Mouse (Mus musculus) heart, postnatal 14 days (tissue): ENCODE measurements at regions not wholly inside any gene's neighbourhood (a gene's known extent, or its start where the extent isn't known, plus 50 kb on each side); places are given as distances from the start of the nearest gene placed in this dataset.

Experiments used
- DNase-seq, 2 experiments: peaks; one replicate each; pipeline ENCODE4 v3.0.0; 2021 to 2022
- intact Hi-C: fragments of 180-260 bp; cut with DNase I; formaldehyde crosslinking; loops from one replicate; pipeline ENCODE4 v1.15.1; 2025

- intact Hi-C loops = no loop called here
- no peak for DNase-seq
Measured at GRCm38 (mm10) chr9:49961965-49962364, 163.2 kb upstream of the Ncam1 start.

DNA sequence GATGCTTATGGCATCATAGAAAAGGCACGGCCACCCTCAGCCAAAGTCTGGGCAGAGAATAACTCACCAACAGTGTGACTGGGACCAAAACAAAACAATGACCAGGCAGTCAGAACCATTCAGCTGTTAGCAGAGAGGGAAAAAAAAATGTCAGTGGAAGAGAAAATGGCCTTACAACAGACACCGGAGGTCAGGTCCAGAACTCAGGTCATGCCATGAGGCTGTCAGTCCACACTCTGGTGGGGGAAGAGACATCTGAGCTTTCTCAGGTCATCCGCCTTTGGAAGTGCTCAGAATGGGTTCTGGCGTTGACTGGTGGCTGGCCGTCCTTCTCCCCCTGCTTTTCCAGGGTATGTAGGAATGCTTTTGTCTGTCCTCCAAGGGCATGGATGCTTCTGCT lies 162.6 kb upstream of the Ncam1 start:
- DNase-seq = no peak
- intact Hi-C loops = no loop called here

- no peak for DNase-seq
- intact Hi-C loops = no loop called here
Measured at GRCm38 (mm10) chr9:49959987-49960386, 161.3 kb upstream of the Ncam1 start.

DNA sequence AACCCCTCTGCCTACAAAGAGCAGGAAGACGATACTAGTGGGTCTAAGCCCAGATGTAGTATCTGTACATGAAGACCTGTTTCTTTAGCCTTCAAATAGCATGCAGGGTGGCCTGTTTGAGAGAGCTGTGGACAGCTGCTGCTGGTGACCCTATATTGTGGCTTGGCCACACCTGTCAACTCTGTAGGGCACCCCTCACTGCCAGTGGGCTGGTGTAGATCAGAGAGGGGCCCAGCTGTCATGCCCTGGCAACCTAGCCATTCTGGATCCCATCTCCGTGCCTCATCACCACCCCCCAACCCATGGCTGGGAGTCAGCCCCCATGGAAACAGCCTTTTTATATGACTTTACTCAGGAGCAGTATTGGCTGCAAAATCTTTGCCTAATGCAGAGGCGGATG lies 160.2 kb upstream of the Ncam1 start:
- DNase-seq = no peak
- intact Hi-C loops = no loop called here

- DNase-seq = no peak
- intact Hi-C loops = no loop called here
Measured at GRCm38 (mm10) chr9:49954601-49955000, 155.9 kb upstream of the Ncam1 start.

GRCm38 (mm10) chr9:49950321-49950720 lies 151.6 kb upstream of the Ncam1 start:
- intact Hi-C loops = no loop called here
- DNase-seq = no peak

DNA sequence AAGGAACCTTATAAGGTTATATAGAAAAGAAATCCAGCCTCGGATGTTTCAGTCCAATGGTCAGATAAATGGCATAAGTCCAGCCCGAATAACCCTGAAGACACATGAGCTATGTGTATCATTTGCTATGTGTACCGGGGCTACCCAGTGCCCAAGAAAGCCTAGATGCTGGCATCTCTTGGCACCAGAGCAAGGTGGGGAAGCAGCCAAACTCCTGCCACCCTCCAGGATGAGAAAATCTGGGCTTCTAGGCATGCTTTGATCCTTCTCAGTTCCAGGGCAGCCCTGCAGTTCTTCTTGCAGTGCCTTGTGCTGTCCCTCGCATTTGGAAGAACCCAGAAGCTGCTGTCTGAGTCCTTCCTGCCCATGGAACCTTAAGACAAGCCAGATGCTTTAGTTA lies 149.8 kb upstream of the Ncam1 start:
- DNase-seq = no peak
- intact Hi-C loops = no loop called here

DNA sequence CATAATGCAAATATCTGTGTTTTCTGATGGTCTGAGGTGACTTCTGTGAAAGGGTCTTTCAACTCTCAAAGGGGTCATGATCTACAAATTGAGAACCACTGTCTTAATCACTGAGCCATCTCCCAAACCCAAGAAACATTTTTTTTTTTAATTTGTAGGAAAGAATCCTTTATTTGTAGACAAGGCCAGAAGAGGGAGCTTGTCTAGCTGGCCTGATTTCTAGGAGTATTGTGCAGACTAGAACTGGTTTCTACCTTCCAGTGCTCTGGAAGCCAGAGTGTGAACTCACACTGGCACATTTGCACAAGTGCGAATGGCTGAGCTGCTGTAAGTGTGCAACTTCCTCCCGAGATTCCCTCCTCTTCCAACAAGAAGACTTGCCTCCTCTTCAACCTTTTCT lies 148.1 kb upstream of the Ncam1 start:
- no peak for DNase-seq
- intact Hi-C loops = no loop called here

GRCm38 (mm10) chr9:49935555-49936376 lies 137.0 kb upstream of the Ncam1 start:
- intact Hi-C loops = no loop called here

DNA sequence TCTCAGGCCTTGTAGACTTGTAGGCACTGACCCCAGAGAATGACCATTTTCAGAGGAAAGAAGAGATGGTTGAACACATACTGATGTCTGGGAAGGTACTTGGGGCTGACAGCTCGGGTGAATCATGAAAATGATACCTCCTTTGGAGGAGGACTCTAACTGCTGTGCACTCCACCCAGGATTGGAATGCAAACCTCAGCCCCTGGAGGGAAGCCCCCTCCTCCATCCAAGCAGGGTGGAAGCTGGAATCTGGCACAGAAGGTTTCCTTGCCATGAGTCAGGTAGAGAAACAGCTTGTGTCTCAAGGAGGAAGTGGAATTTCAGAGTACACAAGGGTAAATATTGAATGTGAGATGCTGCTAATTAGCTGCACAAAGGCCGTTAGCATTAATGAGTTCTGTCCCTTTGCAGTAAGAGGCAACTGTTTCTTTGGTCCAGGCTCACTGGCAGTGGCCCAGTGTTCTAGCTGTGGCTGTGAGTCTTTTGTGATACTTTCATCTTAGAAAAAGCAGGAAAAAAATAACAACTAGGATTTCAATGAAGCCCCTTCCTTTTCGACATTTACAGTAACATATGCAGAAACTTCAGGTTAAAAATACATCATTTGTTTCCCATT lies 129.4 kb upstream of the Ncam1 start:
- intact Hi-C loops = no loop called here
- DNase-seq = no peak

More at GRCm38 (mm10) chr9:49935555-49936376, 137.0 kb upstream of the Ncam1 start:
- DNase-seq = no peak

DNA sequence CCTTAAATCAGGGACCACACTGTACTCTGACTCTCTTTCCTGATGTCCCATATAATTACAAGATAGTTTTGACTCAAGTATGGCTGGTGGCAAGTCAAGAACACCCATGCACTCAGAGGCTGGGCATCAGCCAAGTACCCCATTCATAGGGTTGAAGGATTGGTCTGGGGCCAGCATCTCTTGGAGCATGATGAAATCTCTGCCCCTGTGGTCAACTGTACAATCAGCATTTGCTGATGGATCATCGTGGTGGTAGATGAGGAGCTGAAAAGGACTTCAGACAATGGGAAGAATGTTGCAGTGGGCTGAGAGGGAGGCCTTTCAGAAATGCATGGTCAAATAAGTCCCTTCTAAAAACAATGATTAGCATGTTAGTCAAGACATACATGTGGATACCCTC lies 128.6 kb upstream of the Ncam1 start:
- intact Hi-C loops = no loop called here
- DNase-seq = no peak

DNA sequence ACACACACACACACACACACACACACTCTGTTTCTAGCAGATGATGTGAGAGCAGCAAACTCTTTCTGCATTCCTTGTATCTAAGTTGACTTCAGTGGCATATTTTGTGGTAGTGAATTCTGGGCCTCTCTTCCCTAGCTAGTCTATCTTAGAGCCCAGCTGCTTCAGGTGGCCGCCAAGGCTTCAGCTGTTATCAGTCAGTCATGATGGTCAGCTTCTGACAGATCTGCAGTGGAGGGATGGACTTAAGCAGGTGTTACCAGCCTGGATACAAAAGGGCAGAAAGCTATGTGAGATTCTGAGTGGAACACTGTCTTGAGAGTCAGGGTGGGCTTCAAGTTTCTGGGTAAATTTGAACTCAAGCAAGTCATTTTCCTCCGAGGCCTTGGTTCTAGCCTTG lies 127.1 kb upstream of the Ncam1 start:
- intact Hi-C loops = no loop called here
- DNase-seq = no peak

- intact Hi-C loops = no loop called here
- peak; percentile 14 to 27 for DNase-seq
Measured at GRCm38 (mm10) chr9:49923981-49924501, 125.3 kb upstream of the Ncam1 start.

DNA sequence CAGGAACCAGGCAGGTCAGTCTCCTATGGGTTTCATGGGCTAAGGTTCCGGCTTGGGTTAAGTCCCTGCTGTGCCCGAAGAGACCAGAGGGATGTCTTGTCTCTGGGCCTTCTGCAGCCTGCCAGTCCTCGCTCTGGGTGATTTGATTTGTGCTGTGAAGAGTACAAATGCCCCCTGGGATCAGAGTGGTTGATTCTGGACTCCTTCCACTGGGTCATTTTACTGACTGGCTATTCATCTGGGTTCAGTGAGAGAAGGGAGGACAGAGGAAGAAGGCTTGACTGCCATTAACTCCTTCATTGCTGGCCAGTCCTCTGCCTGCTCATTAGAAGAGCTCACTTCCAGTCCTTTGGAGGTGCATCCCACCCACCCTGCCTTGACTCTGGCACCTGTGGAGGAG lies 124.0 kb upstream of the Ncam1 start:
- intact Hi-C loops = no loop called here

DNA sequence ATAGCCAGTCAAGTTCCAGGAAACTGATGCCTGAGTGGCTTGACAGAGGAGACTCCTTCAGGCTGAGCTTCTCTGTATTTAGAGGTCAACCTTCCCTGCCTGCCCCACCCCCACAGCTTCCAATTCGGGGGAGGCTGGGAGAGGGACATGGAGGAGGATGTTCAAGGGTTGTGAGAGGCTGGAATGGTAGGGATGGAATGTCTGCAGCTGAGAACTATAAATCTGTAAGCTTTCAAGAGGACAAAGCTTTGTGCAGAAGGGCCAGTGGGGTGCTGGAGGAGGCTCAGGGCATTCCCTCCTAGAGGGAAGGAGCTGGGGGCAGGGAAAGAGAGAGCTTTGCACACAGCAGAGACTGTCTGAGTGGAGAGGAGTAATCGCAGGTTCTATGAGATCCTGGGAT lies 123.4 kb upstream of the Ncam1 start:
- intact Hi-C loops = no loop called here
- no peak for DNase-seq

More for the DNA sequence above, 124.0 kb upstream of the Ncam1 start:
- no peak for DNase-seq

- intact Hi-C loops = no loop called here
Measured at GRCm38 (mm10) chr9:49921306-49921705, 122.6 kb upstream of the Ncam1 start.

GRCm38 (mm10) chr9:49915046-49915719 lies 116.5 kb upstream of the Ncam1 start:
- intact Hi-C loops = no loop called here
- DNase-seq = no peak

More at GRCm38 (mm10) chr9:49921306-49921705, 122.6 kb upstream of the Ncam1 start:
- DNase-seq = no peak

- no peak for DNase-seq
- intact Hi-C loops = no loop called here
Measured at GRCm38 (mm10) chr9:49913677-49914076, 115.0 kb upstream of the Ncam1 start.

- DNase-seq = no peak
- intact Hi-C loops = no loop called here
Measured at GRCm38 (mm10) chr9:49912306-49912705, 113.6 kb upstream of the Ncam1 start.

DNA sequence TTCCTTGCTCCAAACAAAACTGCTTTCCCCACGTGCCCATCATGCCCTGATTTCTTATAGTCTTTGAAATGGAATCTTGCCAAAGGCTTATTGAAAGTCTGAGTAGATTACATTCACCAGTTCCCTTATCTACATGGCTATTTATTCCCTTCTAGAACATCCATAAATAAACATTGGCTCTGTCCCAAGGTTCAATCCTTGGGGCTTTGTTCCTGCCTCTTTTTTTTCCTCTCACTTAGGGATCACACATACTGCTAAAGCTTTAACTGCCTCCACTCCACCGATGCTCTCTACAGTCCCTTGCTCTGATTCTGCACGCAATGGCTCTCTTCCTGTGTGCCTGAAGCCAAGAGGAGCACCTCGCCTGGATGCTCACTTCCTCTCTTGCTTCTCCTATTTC lies 107.6 kb upstream of the Ncam1 start:
- intact Hi-C loops = no loop called here
- peak in 1 of 2 experiments; percentile 13 for DNase-seq

DNA sequence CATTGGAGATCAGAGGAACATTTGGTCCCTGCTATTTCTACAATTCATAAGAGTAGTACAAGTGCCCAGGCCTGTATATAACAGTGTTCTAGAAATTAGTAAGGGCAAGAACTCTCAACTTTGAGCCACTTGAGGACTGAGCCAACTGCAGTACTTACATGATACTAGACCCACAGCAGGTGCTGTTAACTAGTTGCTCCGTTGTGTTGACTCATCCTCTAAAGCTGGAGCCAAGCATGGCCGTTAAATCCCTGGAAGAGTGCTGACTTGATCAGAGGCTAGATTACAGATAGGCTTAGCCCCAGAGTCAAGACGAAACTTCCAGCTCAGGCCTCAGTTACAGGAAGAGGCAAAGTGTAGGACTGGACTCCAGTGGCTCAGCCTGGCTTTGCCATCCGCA lies 107.0 kb upstream of the Ncam1 start:
- no peak for DNase-seq
- intact Hi-C loops = no loop called here
